25 mouse cellular contexts compared by ENCODE assay signal in the genomic region with DNA sequence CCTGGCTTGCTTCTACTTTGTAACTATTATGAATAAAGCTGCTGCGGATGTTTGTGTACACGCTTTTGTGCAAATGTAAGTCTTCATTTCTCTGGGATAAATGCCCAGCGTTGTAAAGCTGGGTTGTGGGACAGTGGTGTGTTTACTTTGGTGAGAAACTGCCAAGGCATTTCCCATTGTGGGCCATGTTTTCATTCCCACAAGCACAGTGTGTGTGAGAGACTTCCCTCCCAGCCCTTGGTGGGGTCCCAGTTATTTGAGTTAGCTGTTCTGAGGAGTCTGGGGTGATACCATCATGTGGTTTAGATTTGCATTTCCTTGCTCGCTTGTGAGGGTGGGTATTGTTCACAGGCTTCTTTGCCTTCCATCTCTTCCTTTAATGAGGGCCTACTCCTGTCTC.
DNase-seq lines count a peak whose midpoint lies in the region; ATAC-seq lines count a peak whose summit lies in the region.
"Had no signal": no experiment of that assay in that cellular context is flagged by ENCODE, and none has a peak within 500 bp of the region (broad histone marks: within the 10 kb centered on the region; RNA-seq: fewer than 3 reads in every experiment).

No protein-coding gene starts in this region.

- H3K27me3 ChIP-seq in embryonic facial prominence, embryonic 14.5 days (replicated peaks; ENCODE audit: control insufficient read depth, insufficient read depth, low read length) = no peaks in the 10 kb centered on the region
- no peaks in the 10 kb centered on the region for H3K27me3 ChIP-seq in embryonic facial prominence, embryonic 10.5 days (replicated peaks; ENCODE audit: low read depth, poor library complexity, severe bottlenecking)
- H3K27me3 ChIP-seq: CH12.LX; embryonic facial prominence, embryonic 12.5 days; forebrain, embryonic 13.5 days; forebrain, embryonic 15.5 days had no signal

- DNase-seq in embryonic facial prominence, embryonic 14.5 days (ENCODE audit: low spot score) = peak; percentile 79
- no peak for DNase-seq in embryonic facial prominence, embryonic 10.5 days (ENCODE audit: low spot score)
- DNase-seq in lung, postnatal 10 days = peak; percentile 20
- no peak for DNase-seq in lung, postnatal 14 days
- no peak for DNase-seq in gastrocnemius, adult 8-10 months (ENCODE audit: low spot score in 2 of 2)
- DNase-seq: adrenal gland, adult 8-10 months; adrenal gland, postnatal 14 days; adrenal gland, postnatal 36 days; B cell, adult 2 months; cerebellum, adult 11 months; cerebellum, adult 18-20 months; cerebellum, adult 8-10 months; cerebellum, adult 9-11 months; cerebellum, postnatal 14 days; cerebellum, postnatal 36 days; embryo, embryonic 11 days; forebrain, postnatal 0 days had no signal

- no peak overlapping the region for H3K9ac ChIP-seq in embryonic facial prominence, embryonic 14.5 days (ENCODE audit: low read depth, low read length)
- H3K9ac ChIP-seq: embryonic facial prominence, embryonic 12.5 days; forebrain, embryonic 13.5 days; forebrain, embryonic 15.5 days; forebrain, postnatal 0 days had no signal

- 53% methylated on average over 4 of the region's 4 CpGs for WGBS in embryonic facial prominence, embryonic 14.5 days
- WGBS in embryonic facial prominence, embryonic 10.5 days = 78% methylated on average over 4 of the region's 4 CpGs

- ATAC-seq in embryonic facial prominence, embryonic 14.5 days (ENCODE audit: low read depth) = no peak
- ATAC-seq: activated CD4-positive, CD25-positive, alpha-beta regulatory T cell, adult 4 months; CD4-positive, CD25-positive, alpha-beta regulatory T cell, adult 4 months; forebrain, embryonic 13.5 days; forebrain, embryonic 15.5 days; forebrain, postnatal 0 days; Patski had no signal

- no peaks in the 10 kb centered on the region for H3K9me3 ChIP-seq in embryonic facial prominence, embryonic 14.5 days (ENCODE audit: control insufficient read depth, low read length)
- no peaks in the 10 kb centered on the region for H3K9me3 ChIP-seq in embryonic facial prominence, embryonic 10.5 days
- H3K9me3 ChIP-seq: embryonic facial prominence, embryonic 12.5 days; forebrain, embryonic 13.5 days; forebrain, embryonic 15.5 days had no signal

- no peak overlapping the region for H3K27ac ChIP-seq in embryonic facial prominence, embryonic 14.5 days (replicated peaks; ENCODE audit: low read depth, low read length)
- no peak overlapping the region for H3K27ac ChIP-seq in embryonic facial prominence, embryonic 10.5 days (replicated peaks)
- H3K27ac ChIP-seq: embryonic facial prominence, embryonic 12.5 days; forebrain, embryonic 13.5 days; forebrain, embryonic 15.5 days had no signal

- H3K4me2 ChIP-seq in embryonic facial prominence, embryonic 14.5 days (ENCODE audit: low read depth, low read length) = no peak overlapping the region
- H3K4me2 ChIP-seq: embryonic facial prominence, embryonic 12.5 days; forebrain, embryonic 13.5 days; forebrain, embryonic 15.5 days had no signal

- peaks cover 4% of the 10 kb centered on the region; the same call in 1 of the 2 replicates for H3K4me1 ChIP-seq in embryonic facial prominence, embryonic 14.5 days (ENCODE audit: control insufficient read depth, insufficient read depth, low read length)
- H3K4me1 ChIP-seq in embryonic facial prominence, embryonic 10.5 days = no peaks in the 10 kb centered on the region
- H3K4me1 ChIP-seq: embryonic facial prominence, embryonic 12.5 days; forebrain, embryonic 13.5 days had no signal

- H3K36me3 ChIP-seq in embryonic facial prominence, embryonic 14.5 days (ENCODE audit: control insufficient read depth, insufficient read depth, low read length) = no peaks in the 10 kb centered on the region
- H3K36me3 ChIP-seq in embryonic facial prominence, embryonic 10.5 days (replicated peaks) = no peaks in the 10 kb centered on the region
- H3K36me3 ChIP-seq: embryonic facial prominence, embryonic 12.5 days; forebrain, embryonic 15.5 days; G1E had no signal

- H3K4me3 ChIP-seq in embryonic facial prominence, embryonic 14.5 days (ENCODE audit: low read depth, low read length) = no peak overlapping the region
- no peak overlapping the region for H3K4me3 ChIP-seq in embryonic facial prominence, embryonic 10.5 days
- H3K4me3 ChIP-seq: embryonic facial prominence, embryonic 12.5 days; forebrain, embryonic 13.5 days; forebrain, embryonic 15.5 days had no signal

Comparison
In these comparisons a context has a peak if more than half of its experiments do, and no peak if none do; other contexts are left out.
1. DNase-seq: peak in embryonic facial prominence, embryonic 14.5 days (single experiment) and lung, postnatal 10 days (single experiment); none in embryonic facial prominence, embryonic 10.5 days (single experiment), lung, postnatal 14 days (single experiment) and gastrocnemius, adult 8-10 months (0 of 2).